Mouse (Mus musculus): ENCODE data around the gene Ces3b. TPM values are rescaled to one million over a fixed set of nuclear protein-coding genes. Genes with fewer than 3 reads are reported as not detected.

The Ces3b gene
- total and polyA plus RNA-seq, 3 experiments, result not detected

GRCm38 (mm10) chr8:105104220-105104619 is 20.7 kb downstream of the Ces3b start:
- no peaks in the 10 kb centered on the region for H3K79me2 ChIP-seq (replicated peaks; ENCODE audit: control insufficient read depth, extremely low read depth, insufficient read depth, poor library complexity, severe bottlenecking)
- no peak for DNase-seq (ENCODE audit: extremely low read depth)
- no peaks in the 10 kb centered on the region for H3K4me1 ChIP-seq (ENCODE audit: control insufficient read depth in 1 of 2, insufficient read depth in 2 of 2)
- no peak overlapping the region for H3K27ac ChIP-seq (ENCODE audit: insufficient read depth, low read depth)
- no peak overlapping the region for H3K4me2 ChIP-seq (ENCODE audit: insufficient read depth, low read depth, poor library complexity, severe bottlenecking)
- in situ Hi-C loops (cut with MboI; ENCODE audit: low pct_ligation_motif_present, low pct_unique_long_range_greater_than_20kb, low sequenced_read_pairs), result no loop called here
- no peaks in the 10 kb centered on the region for H3K36me3 ChIP-seq (replicated peaks in 1 of 2; ENCODE audit: control insufficient read depth in 1 of 2, insufficient read depth in 1 of 2, low read length in 1 of 2)
- no peak overlapping the region for H3K4me3 ChIP-seq (replicated peaks in 1 of 3; ENCODE audit: low read depth in 2 of 3, low read length in 2 of 3, poor library complexity in 1 of 3)
- peaks cover 2% of the 10 kb centered on the region for H3K9me3 ChIP-seq (replicated peaks; ENCODE audit: low read length)
- dilution Hi-C loops (cut with MboI; ENCODE audit: extremely low pct_ligation_motif_present, extremely low pct_unique_long_range_greater_than_20kb, low sequenced_read_pairs), result no loop called here
- TF ChIP-seq CTCF (conservative IDR thresholded peaks at IDR 0.05 in 1 of 2, IDR thresholded peaks at IDR 0.05 in 1 of 2; ENCODE audit: low read depth in 2 of 2, low read length in 2 of 2), result 0 out of 4 replicates have a peak, but pooled peaks of 1 of the 2 experiments have one; percentile 11
- TF ChIP-seq MEF2A (IDR thresholded peaks at IDR 0.05; ENCODE audit: borderline replicate concordance, low read depth, low read length), result no peak
- H3K9ac ChIP-seq (ENCODE audit: insufficient read depth, low read depth), result no peak overlapping the region
- peaks cover 10% of the 10 kb centered on the region for H3K27me3 ChIP-seq (replicated peaks)

GRCm38 (mm10) chr8:105129864-105130263 is 46.3 kb downstream of the Ces3b start:
- H3K4me3 ChIP-seq (replicated peaks in 1 of 3; ENCODE audit: low read depth in 2 of 3, low read length in 2 of 3, poor library complexity in 1 of 3), result no peak overlapping the region
- dilution Hi-C loops (cut with MboI; ENCODE audit: extremely low pct_ligation_motif_present, extremely low pct_unique_long_range_greater_than_20kb, low sequenced_read_pairs), result no loop called here
- no peaks in the 10 kb centered on the region for H3K36me3 ChIP-seq (replicated peaks in 1 of 2; ENCODE audit: control insufficient read depth in 1 of 2, insufficient read depth in 1 of 2, low read length in 1 of 2)
- H3K27me3 ChIP-seq (replicated peaks), result peaks cover 4% of the 10 kb centered on the region
- no peak overlapping the region for H3K9ac ChIP-seq (ENCODE audit: insufficient read depth, low read depth)
- no peak overlapping the region for H3K27ac ChIP-seq (ENCODE audit: insufficient read depth, low read depth)
- no peak overlapping the region for H3K4me2 ChIP-seq (ENCODE audit: insufficient read depth, low read depth, poor library complexity, severe bottlenecking)
- peaks cover 4 to 11% of the 10 kb centered on the region in 2 experiments for H3K4me1 ChIP-seq (ENCODE audit: control insufficient read depth in 1 of 2, insufficient read depth in 2 of 2)
- no peaks in the 10 kb centered on the region for H3K9me3 ChIP-seq (replicated peaks; ENCODE audit: low read length)
- TF ChIP-seq PAX5 (IDR thresholded peaks at IDR 0.05; ENCODE audit: low read length), result no peak
- TF ChIP-seq NRF1 (IDR thresholded peaks at IDR 0.05; ENCODE audit: low read depth, low read length), result no peak
- TF ChIP-seq UBTF (IDR thresholded peaks at IDR 0.05; ENCODE audit: low read depth, low read length), result no peak
- TF ChIP-seq ZNF384 (IDR thresholded peaks at IDR 0.05; ENCODE audit: low read depth, low read length), result no peak
- no peak for TF ChIP-seq ZC3H11A (IDR thresholded peaks at IDR 0.05; ENCODE audit: low read depth, low read length)
- TF ChIP-seq RCOR1 (conservative IDR thresholded peaks at IDR 0.05; ENCODE audit: low read depth, low read length), result no peak
- no peak for TF ChIP-seq JUN (IDR thresholded peaks at IDR 0.05; ENCODE audit: insufficient read depth, low read depth, low read length)
- TF ChIP-seq BHLHE40 (IDR thresholded peaks at IDR 0.05; ENCODE audit: low read depth, low read length), result no peak
- TF ChIP-seq KAT2A (IDR thresholded peaks at IDR 0.05; ENCODE audit: insufficient replicate concordance, low read length), result no peak
- TF ChIP-seq MYC (IDR thresholded peaks at IDR 0.05; ENCODE audit: low read depth, low read length), result no peak
- TF ChIP-seq JUND (conservative IDR thresholded peaks at IDR 0.05; ENCODE audit: low read depth, low read length), result no peak
- TF ChIP-seq ELF1 (IDR thresholded peaks at IDR 0.05; ENCODE audit: low read depth, low read length), result no peak
- TF ChIP-seq HCFC1 (IDR thresholded peaks at IDR 0.05; ENCODE audit: low read depth, low read length), result no peak
- no peak for TF ChIP-seq CTCF (conservative IDR thresholded peaks at IDR 0.05 in 1 of 2, IDR thresholded peaks at IDR 0.05 in 1 of 2; ENCODE audit: low read depth in 2 of 2, low read length in 2 of 2)
- no peak for TF ChIP-seq MAZ (IDR thresholded peaks at IDR 0.05; ENCODE audit: low read depth, low read length)
- DNase-seq (ENCODE audit: extremely low read depth), result no peak
- no peaks in the 10 kb centered on the region for H3K79me2 ChIP-seq (replicated peaks; ENCODE audit: control insufficient read depth, extremely low read depth, insufficient read depth, poor library complexity, severe bottlenecking)
- in situ Hi-C loops (cut with MboI; ENCODE audit: low pct_ligation_motif_present, low pct_unique_long_range_greater_than_20kb, low sequenced_read_pairs), result loop anchor here (10.0 kb wide), 1 partner anchor 155 kb away; the partner anchor contains the start of gene 4931428F04Rik

All from CH12.LX (cell line).